Mouse (Mus musculus): ENCODE measurements around the gene Ube2c.

DNA sequence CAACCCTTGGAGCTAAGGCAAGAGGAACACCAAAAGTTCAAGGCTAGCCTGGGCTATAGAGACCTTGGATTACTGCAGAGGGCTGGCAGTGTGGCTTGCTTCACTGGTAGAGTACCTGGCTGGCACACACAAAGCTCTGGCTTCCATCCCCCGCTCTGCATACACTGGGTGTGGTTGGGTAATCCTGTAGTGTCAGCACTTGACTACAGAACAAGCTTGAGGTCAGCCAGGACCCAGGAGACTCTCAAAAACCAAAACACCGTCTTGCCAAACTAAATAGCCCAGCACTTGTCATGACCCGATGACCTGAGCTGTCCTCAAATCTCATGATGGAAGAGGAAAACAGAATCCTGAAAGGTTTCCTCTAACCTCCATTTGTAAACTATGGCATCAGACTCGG, 20.8 kb downstream of the Ube2c start:
- TF ChIP-seq EP300 (IDR thresholded peaks at IDR 0.05) (0 out of 2 replicates have a peak, but pooled peaks have one; percentile 35), CTCF (IDR thresholded peaks at IDR 0.05) (no peak)

Data from lung, postnatal 0 days (tissue).